Mouse (Mus musculus) erythroid progenitor cell, adult 5-6 weeks (primary cell): ENCODE measurements around the gene Arhgap45. TPM values are rescaled to one million over a fixed set of nuclear protein-coding genes. Genes with fewer than 3 reads are reported as not detected.

Source experiments
- ATAC-seq: replicated peaks from 2 replicates; pipeline ENCODE4 v1.8.0; 2016; ENCODE audit warnings: moderate number of reproducible peaks, mild to moderate bottlenecking, moderate TSS enrichment, inconsistent platforms; ENCODE audit not compliant: poor library complexity, low FRiP score, severe bottlenecking
- total RNA-seq, 2 experiments: library from RNA; stranded (forward) in 1 of 2; stranded (reverse) in 1 of 2; fragments of 150-400 nt in 1 of 2; fragments of 186-747, 209-891 nt in 1 of 2; gene quantifications; 2 replicates each; pipeline versions ENCODE4 v1.2.3 to v1.2.4; 2015 to 2017; ENCODE audit warnings: low replicate concordance in 2 of 2

Gene Arhgap45
- total RNA-seq, 2 experiments from 2014 or later = 16.0 to 23.9 TPM

GRCm38 (mm10) chr10:80074813-80075601, 58.6 kb downstream of the Arhgap45 start:
- ATAC-seq = no peak

GRCm38 (mm10) chr10:80075924-80076323, 59.5 kb downstream of the Arhgap45 start:
- ATAC-seq = no peak

GRCm38 (mm10) chr10:80076386-80076785, 59.9 kb downstream of the Arhgap45 start:
- no peak for ATAC-seq

GRCm38 (mm10) chr10:80077312-80077711, 60.9 kb downstream of the Arhgap45 start:
- no peak for ATAC-seq

GRCm38 (mm10) chr10:80078366-80078765, 61.9 kb downstream of the Arhgap45 start:
- ATAC-seq = no peak

GRCm38 (mm10) chr10:80080396-80081070, 64.1 kb downstream of the Arhgap45 start:
- ATAC-seq = peak; percentile 82

Other genes with a start within 250 kb of the Arhgap45 start
Only the 30 nearest of the 34 such genes appear.
- 25.6 and 44.0 TPM in 2 replicates for gene Prss57, start 225.7 kb upstream of the Arhgap45 start, total RNA-seq (2015; ENCODE audit: low replicate concordance)
- 1.1 and 6.5 TPM in 2 replicates for gene Prss57, start 225.7 kb upstream of the Arhgap45 start, total RNA-seq (2017; ENCODE audit: low replicate concordance)
- gene Palm, start 223.1 kb upstream of the Arhgap45 start, total RNA-seq (2015; ENCODE audit: low replicate concordance) = 8.8 and 16.2 TPM in 2 replicates
- gene Palm, start 223.1 kb upstream of the Arhgap45 start, total RNA-seq (2017; ENCODE audit: low replicate concordance) = 2.0 and 9.2 TPM in 2 replicates
- gene Misp, start 195.7 kb upstream of the Arhgap45 start, total RNA-seq (2015; ENCODE audit: low replicate concordance) = not detected in 2 replicates
- gene Misp, start 195.7 kb upstream of the Arhgap45 start, total RNA-seq (2017; ENCODE audit: low replicate concordance) = not detected in 2 replicates
- gene Ptbp1, start 162.2 kb upstream of the Arhgap45 start, total RNA-seq (2015; ENCODE audit: low replicate concordance) = 134 and 185 TPM in 2 replicates
- gene Ptbp1, start 162.2 kb upstream of the Arhgap45 start, total RNA-seq (2017; ENCODE audit: low replicate concordance) = 89.3 and 94.7 TPM in 2 replicates
- 247 and 296 TPM in 2 replicates for gene Prtn3, start 142.2 kb upstream of the Arhgap45 start, total RNA-seq (2015; ENCODE audit: low replicate concordance)
- 52.3 and 54.7 TPM in 2 replicates for gene Prtn3, start 142.2 kb upstream of the Arhgap45 start, total RNA-seq (2017; ENCODE audit: low replicate concordance)
- gene Plppr3, start 142.0 kb upstream of the Arhgap45 start, total RNA-seq (2015; ENCODE audit: low replicate concordance) = 0.84 TPM in 1 of 2 replicates, not detected in the other
- 0.83 and 1.7 TPM in 2 replicates for gene Plppr3, start 142.0 kb upstream of the Arhgap45 start, total RNA-seq (2017; ENCODE audit: low replicate concordance)
- 613 and 617 TPM in 2 replicates for gene Elane, start 130.4 kb upstream of the Arhgap45 start, total RNA-seq (2015; ENCODE audit: low replicate concordance)
- 146 and 166 TPM in 2 replicates for gene Elane, start 130.4 kb upstream of the Arhgap45 start, total RNA-seq (2017; ENCODE audit: low replicate concordance)
- not detected in 2 replicates for gene Cfd, start 125.8 kb upstream of the Arhgap45 start, total RNA-seq (2015; ENCODE audit: low replicate concordance)
- gene Cfd, start 125.8 kb upstream of the Arhgap45 start, total RNA-seq (2017; ENCODE audit: low replicate concordance) = not detected in 2 replicates
- gene Med16, start 107.7 kb upstream of the Arhgap45 start, total RNA-seq (2015; ENCODE audit: low replicate concordance) = 5.9 and 17.7 TPM in 2 replicates
- gene Med16, start 107.7 kb upstream of the Arhgap45 start, total RNA-seq (2017; ENCODE audit: low replicate concordance) = 8.0 and 9.1 TPM in 2 replicates
- gene Gm26602, start 105.8 kb upstream of the Arhgap45 start, total RNA-seq (2015; ENCODE audit: low replicate concordance) = not detected in 2 replicates
- gene Gm26602, start 105.8 kb upstream of the Arhgap45 start, total RNA-seq (2017; ENCODE audit: low replicate concordance) = 22.8 TPM in 1 of 2 replicates, not detected in the other
- gene Kiss1r, start 99.7 kb upstream of the Arhgap45 start, total RNA-seq (2015; ENCODE audit: low replicate concordance) = not detected in 2 replicates
- gene Kiss1r, start 99.7 kb upstream of the Arhgap45 start, total RNA-seq (2017; ENCODE audit: low replicate concordance) = not detected in 2 replicates
- 60.2 and 65.4 TPM in 2 replicates for gene R3hdm4, start 95.4 kb upstream of the Arhgap45 start, total RNA-seq (2015; ENCODE audit: low replicate concordance)
- gene R3hdm4, start 95.4 kb upstream of the Arhgap45 start, total RNA-seq (2017; ENCODE audit: low replicate concordance) = 37.4 and 45.8 TPM in 2 replicates
- 4.2 and 9.7 TPM in 2 replicates for gene Arid3a, start 89.6 kb upstream of the Arhgap45 start, total RNA-seq (2015; ENCODE audit: low replicate concordance)
- 4.8 and 8.6 TPM in 2 replicates for gene Arid3a, start 89.6 kb upstream of the Arhgap45 start, total RNA-seq (2017; ENCODE audit: low replicate concordance)
- 4.0 and 10.1 TPM in 2 replicates for gene Wdr18, start 56.5 kb upstream of the Arhgap45 start, total RNA-seq (2015; ENCODE audit: low replicate concordance)
- gene Wdr18, start 56.5 kb upstream of the Arhgap45 start, total RNA-seq (2017; ENCODE audit: low replicate concordance) = 0.98 and 4.6 TPM in 2 replicates
- not detected in 2 replicates for gene Grin3b, start 45.9 kb upstream of the Arhgap45 start, total RNA-seq (2015; ENCODE audit: low replicate concordance)
- gene Grin3b, start 45.9 kb upstream of the Arhgap45 start, total RNA-seq (2017; ENCODE audit: low replicate concordance) = not detected in 2 replicates
- 57.0 and 78.9 TPM in 2 replicates for gene Tmem259, start 32.3 kb upstream of the Arhgap45 start, total RNA-seq (2015; ENCODE audit: low replicate concordance)
- gene Tmem259, start 32.3 kb upstream of the Arhgap45 start, total RNA-seq (2017; ENCODE audit: low replicate concordance) = 49.2 and 51.1 TPM in 2 replicates
- 20.1 and 39.6 TPM in 2 replicates for gene Cnn2, start 28.1 kb upstream of the Arhgap45 start, total RNA-seq (2015; ENCODE audit: low replicate concordance)
- 18.2 and 26.3 TPM in 2 replicates for gene Cnn2, start 28.1 kb upstream of the Arhgap45 start, total RNA-seq (2017; ENCODE audit: low replicate concordance)
- gene Abca7, start 20.2 kb upstream of the Arhgap45 start, total RNA-seq (2015; ENCODE audit: low replicate concordance) = 44.0 and 58.4 TPM in 2 replicates
- 58.6 and 71.8 TPM in 2 replicates for gene Abca7, start 20.2 kb upstream of the Arhgap45 start, total RNA-seq (2017; ENCODE audit: low replicate concordance)
- gene Polr2e, start 23.1 kb downstream of the Arhgap45 start, total RNA-seq (2015; ENCODE audit: low replicate concordance) = 18.4 and 20.5 TPM in 2 replicates
- 14.6 and 28.4 TPM in 2 replicates for gene Polr2e, start 23.1 kb downstream of the Arhgap45 start, total RNA-seq (2017; ENCODE audit: low replicate concordance)
- 371 and 490 TPM in 2 replicates for gene Gpx4, start 30.5 kb downstream of the Arhgap45 start, total RNA-seq (2015; ENCODE audit: low replicate concordance)
- gene Gpx4, start 30.5 kb downstream of the Arhgap45 start, total RNA-seq (2017; ENCODE audit: low replicate concordance) = 239 and 372 TPM in 2 replicates
- 19.5 and 21.8 TPM in 2 replicates for gene Sbno2, start 88.9 kb downstream of the Arhgap45 start, total RNA-seq (2015; ENCODE audit: low replicate concordance)
- 34.3 and 36.1 TPM in 2 replicates for gene Sbno2, start 88.9 kb downstream of the Arhgap45 start, total RNA-seq (2017; ENCODE audit: low replicate concordance)
- 224 and 296 TPM in 2 replicates for gene Stk11, start 99.2 kb downstream of the Arhgap45 start, total RNA-seq (2015; ENCODE audit: low replicate concordance)
- 440 and 520 TPM in 2 replicates for gene Stk11, start 99.2 kb downstream of the Arhgap45 start, total RNA-seq (2017; ENCODE audit: low replicate concordance)
- 89.3 and 94.8 TPM in 2 replicates for gene Atp5d, start 122.0 kb downstream of the Arhgap45 start, total RNA-seq (2015; ENCODE audit: low replicate concordance)
- gene Atp5d, start 122.0 kb downstream of the Arhgap45 start, total RNA-seq (2017; ENCODE audit: low replicate concordance) = 19.4 and 39.9 TPM in 2 replicates
- gene Cbarp, start 124.2 kb downstream of the Arhgap45 start, total RNA-seq (2015; ENCODE audit: low replicate concordance) = not detected in 2 replicates
- gene Cbarp, start 124.2 kb downstream of the Arhgap45 start, total RNA-seq (2017; ENCODE audit: low replicate concordance) = not detected in 2 replicates
- gene Midn, start 131.6 kb downstream of the Arhgap45 start, total RNA-seq (2015; ENCODE audit: low replicate concordance) = 20.1 and 23.8 TPM in 2 replicates
- 12.5 and 18.2 TPM in 2 replicates for gene Midn, start 131.6 kb downstream of the Arhgap45 start, total RNA-seq (2017; ENCODE audit: low replicate concordance)
- gene Cirbp, start 149.3 kb downstream of the Arhgap45 start, total RNA-seq (2015; ENCODE audit: low replicate concordance) = 10.1 and 19.7 TPM in 2 replicates
- 33.5 and 39.6 TPM in 2 replicates for gene Cirbp, start 149.3 kb downstream of the Arhgap45 start, total RNA-seq (2017; ENCODE audit: low replicate concordance)
- gene 1600002K03Rik, start 156.3 kb downstream of the Arhgap45 start, total RNA-seq (2015; ENCODE audit: low replicate concordance) = not detected in 2 replicates
- not detected in 2 replicates for gene 1600002K03Rik, start 156.3 kb downstream of the Arhgap45 start, total RNA-seq (2017; ENCODE audit: low replicate concordance)
- gene Efna2, start 162.8 kb downstream of the Arhgap45 start, total RNA-seq (2015; ENCODE audit: low replicate concordance) = not detected in 2 replicates
- gene Efna2, start 162.8 kb downstream of the Arhgap45 start, total RNA-seq (2017; ENCODE audit: low replicate concordance) = not detected in 2 replicates
- 26.3 and 59.5 TPM in 2 replicates for gene Mum1, start 209.8 kb downstream of the Arhgap45 start, total RNA-seq (2015; ENCODE audit: low replicate concordance)
- 65.3 and 74.2 TPM in 2 replicates for gene Mum1, start 209.8 kb downstream of the Arhgap45 start, total RNA-seq (2017; ENCODE audit: low replicate concordance)
- 87.6 and 109 TPM in 2 replicates for gene Ndufs7, start 232.5 kb downstream of the Arhgap45 start, total RNA-seq (2015; ENCODE audit: low replicate concordance)
- gene Ndufs7, start 232.5 kb downstream of the Arhgap45 start, total RNA-seq (2017; ENCODE audit: low replicate concordance) = 43.9 and 66.0 TPM in 2 replicates